Mouse (Mus musculus) lung, postnatal 25 days (tissue): ENCODE measurements around the gene Klc4.
A peak's percentile ranks its signal among the peaks of the same experiment; 100 is the strongest.

Source experiments
- DNase-seq: peaks from one replicate; pipeline ENCODE4 v3.0.0; 2022; ENCODE audit warnings: low spot score

Gene Klc4

DNA sequence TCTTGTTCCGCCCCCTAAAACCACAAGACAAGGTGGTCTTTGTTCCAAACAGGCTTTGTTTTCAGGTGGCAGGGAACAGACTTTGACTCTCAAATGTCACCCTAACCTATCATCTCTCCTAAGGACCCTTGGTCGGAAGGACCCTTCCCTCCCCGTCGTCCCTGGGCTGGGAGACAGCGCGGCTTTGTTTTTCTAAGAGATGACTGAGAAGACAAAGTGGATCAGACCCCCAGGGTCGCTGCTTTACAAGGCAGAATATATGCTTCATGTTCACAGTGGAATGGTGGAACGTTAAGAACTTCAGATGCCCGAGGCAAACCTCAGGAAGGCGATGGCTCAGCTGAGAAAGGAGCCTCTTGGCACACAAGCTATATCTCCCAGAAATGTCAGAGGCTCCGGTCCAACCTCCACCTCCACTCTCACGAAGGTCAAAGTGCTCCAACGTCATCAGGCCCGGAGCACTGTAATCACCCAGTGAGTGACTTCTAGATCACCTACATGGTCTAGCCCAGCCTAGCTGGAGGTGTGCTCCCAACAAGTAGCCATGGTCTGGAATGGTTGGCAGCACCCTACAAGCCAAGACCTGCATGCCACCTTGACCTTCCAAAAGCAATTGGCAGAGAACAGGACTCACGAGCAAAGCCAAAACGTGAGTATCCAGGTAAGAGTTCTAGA is 26.0 kb downstream of the Klc4 start:
- DNase-seq: no peak

DNA sequence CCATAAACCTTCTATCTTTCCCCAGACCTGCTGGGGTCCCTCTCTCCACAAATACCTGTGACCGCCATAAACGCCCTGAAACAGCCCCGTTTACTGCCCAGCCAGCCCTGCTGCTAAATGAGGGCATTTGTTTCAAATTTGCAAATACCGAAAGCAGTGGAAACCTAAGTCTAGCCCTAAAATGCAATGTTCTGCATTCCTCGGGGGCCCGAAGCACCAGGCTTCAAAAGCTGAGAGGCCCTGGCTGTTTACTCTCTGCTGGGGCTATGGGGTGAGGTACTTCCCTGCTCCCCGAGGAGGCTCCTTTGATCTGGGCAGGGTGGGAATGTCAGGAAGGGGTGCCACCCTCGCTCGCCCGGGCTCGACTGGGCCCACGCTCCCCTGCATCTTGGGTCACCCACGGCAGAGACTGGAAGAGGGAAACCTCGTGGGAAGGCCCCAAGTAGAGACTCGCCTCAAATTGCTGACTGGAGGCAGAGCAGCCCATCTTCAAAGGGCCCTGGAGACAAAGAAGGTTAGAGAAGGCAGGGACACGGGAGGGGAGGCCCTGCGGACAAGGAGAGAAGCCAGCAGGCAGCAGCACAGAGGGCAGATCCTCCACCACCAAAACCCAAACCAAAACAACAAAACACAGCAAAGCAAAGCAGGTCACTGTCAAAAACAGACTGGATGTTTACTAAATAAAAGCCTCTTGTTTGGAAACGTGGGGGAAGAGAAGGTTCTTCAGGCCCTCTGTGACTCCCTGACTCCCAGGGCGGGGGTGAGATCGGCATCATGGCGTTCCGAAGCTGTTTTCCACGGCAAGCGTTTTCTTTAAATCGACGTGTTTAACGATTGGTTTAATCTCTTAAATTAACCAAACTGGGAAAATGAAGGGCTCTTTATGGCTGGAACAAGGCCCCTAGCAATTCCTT is 26.8 kb downstream of the Klc4 start:
- DNase-seq: no peak

DNA sequence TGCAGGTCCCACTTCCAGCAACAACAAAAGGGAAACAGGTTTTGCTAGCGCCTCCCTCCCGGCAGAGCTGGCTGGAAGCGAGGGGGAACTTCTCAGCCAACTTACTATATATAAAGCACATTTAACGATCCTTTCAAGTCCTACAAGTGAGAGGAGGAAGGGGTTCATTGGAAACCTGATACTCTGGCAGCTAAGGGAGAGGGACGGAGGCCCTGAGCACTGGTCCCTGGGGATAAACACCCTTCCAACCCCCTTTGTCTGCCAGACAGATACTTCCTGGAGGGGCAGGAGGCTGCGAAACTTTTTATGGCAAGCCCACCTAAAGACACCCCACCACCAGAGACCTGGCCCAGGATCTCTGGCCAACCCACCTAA is 27.4 kb downstream of the Klc4 start:
- no peak for DNase-seq

DNA sequence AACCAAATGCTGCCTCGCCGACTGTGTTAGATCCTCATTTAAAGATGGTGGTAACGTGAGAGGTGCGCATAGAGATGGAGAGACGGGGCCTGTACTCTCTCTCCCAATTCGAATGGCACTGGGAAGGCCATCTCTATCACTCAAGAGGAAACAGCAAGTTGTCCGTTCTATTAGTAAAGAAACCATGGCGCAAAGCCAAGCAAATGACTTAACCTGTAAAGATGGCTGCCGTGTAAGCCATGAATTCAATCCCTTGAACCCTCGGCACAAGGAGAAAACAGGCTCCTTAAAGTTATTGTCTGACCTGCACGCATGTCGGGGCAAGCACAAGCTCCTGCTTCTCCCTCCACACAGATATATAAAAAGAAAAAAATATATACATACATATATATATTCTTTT is 28.0 kb downstream of the Klc4 start:
- DNase-seq: no peak

GRCm38 (mm10) chr17:46613229-46613628 is 32.6 kb downstream of the Klc4 start:
- DNase-seq: no peak

- DNase-seq: no peak
These were observed 33.0 kb downstream of the Klc4 start for GRCm38 (mm10) chr17:46612820-46613219.

- no peak for DNase-seq
These were observed 33.6 kb downstream of the Klc4 start for GRCm38 (mm10) chr17:46612189-46612588.

DNA sequence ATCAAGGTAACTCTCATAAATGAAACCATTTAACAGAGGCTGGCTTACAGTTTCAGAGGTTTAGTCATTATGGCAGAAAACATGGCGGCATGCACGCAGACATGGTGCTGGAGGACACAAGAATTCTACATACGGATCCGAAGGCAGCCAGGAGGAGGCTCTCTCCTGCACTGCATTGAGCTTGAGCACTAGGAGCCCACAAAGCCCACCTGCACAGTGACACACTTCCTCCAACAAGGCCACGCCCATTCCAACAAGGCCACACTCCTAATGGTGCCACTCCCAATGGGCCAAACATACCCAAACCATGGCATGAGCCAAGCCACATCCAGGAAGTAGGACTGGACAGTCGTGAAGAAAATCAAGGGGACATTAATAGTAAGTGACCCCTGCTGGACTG is 34.5 kb downstream of the Klc4 start:
- no peak for DNase-seq

DNA sequence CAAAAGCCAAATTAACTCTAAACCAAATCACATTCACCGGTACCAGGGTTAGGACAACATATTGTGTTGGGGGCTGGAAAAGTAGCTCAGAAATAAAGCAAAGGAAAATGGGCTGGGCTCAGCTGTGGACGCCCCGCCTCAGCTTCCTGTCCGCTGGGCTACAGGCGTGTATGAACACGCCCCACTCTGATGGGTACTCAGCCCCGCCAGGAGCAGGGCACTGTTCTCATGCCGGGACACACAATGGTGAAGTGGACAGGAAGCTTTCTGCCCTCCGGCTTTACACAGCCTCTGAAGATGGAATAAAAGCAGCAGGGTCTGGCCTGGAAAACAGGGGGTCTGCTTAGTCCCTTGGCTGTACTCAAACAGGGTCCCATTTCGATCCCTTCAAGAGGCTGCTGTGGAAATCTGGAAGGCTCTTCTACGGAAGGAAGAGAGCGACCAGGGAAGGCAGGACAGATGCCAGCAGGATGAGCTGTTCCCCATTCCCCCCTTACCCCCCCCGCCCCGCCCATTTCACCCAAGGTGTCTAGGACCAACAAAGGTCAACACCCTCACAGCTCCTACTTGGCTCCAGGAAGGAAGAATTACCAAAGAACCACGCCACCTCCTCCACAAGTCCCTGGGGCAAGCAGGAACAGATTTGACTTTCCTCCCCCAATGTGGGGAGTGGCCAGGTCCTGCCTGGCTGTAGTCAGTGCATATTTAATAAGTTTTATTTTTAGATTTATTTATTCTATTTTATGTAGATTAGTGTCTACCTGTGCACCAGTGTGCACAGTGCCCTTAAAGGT is 35.9 kb downstream of the Klc4 start:
- DNase-seq: peak; percentile 74

DNA sequence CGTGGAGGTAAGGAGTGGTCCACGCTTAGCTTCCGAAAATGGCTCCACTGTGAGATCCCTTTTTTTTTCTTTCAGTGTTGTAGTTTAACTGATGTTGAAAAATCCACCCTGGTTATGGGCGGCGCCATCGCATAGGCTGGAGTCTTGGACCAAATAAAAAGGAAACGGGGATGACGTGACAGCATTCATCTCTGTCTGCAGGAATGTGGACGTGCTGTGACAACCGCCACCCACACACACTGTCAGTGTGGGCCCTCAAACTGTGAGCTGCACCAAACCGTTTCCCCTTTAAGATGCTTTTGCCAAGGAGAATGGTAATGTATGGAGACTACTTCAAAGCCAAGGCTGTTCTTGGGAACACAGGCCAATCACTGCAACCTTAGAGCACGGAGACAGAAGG is 39.8 kb downstream of the Klc4 start:
- DNase-seq: no peak

DNA sequence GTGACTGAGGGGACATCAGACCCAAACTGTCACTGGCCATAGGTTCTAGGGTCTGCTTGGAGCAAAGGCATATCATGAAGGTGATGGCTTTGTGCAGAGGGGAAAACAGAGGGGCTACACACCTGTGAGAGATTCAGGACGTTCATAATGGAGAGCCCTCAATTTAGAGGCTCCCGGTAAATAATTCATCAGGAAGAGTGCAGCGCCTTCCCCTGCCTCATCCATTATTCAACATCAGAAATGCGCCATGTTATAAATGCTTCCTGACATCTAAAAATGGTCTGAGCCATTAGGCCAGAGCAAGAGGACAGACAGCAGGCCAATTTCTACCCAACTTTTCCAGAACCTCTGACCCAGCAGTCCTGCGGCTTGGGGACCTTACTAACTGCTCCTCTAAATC is 40.7 kb downstream of the Klc4 start:
- no peak for DNase-seq

DNA sequence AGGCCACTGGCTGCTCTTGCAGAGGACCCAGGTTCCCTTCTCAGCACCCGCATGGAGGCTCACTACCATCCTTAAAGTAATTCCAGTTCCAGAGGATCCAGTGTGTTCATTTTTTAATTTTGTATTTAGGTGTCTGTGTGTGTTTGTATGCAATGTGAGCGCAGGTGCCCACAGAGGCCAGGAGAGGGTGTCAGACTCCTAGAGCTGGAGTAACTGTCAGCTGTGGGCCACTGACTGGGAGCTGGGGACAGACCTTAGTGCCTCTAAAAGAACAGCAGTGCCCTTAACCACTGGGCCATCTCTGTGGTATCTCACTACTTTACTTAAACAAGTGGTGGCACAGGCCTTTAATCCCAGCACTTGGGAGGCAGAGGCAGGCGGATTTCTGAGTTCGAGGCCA is 42.6 kb downstream of the Klc4 start:
- no peak for DNase-seq

- DNase-seq: peak; percentile 44
These were observed 43.6 kb downstream of the Klc4 start for GRCm38 (mm10) chr17:46602212-46602611.

- DNase-seq: no peak
These were observed 45.3 kb downstream of the Klc4 start for GRCm38 (mm10) chr17:46600569-46600968.

DNA sequence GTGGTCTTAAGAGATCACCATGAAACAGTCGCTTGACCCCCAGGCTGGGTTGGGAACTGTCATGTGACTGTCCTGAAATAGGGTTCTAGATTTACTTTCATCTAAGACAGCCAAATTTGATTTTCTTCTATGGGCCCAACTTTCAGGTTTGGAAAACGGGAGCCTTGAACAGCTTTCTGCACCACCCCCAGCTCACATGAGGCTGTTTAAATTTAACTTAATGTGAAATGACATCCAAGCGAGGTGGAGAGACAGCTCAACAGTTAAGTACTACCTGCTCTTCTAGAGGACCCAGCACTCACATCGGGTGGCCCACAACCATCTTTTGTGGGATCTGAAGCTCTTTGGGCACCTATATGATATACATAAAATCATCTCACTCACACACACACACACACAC is 46.9 kb downstream of the Klc4 start:
- DNase-seq: no peak

GRCm38 (mm10) chr17:46597956-46598355 is 47.9 kb downstream of the Klc4 start:
- no peak for DNase-seq

DNA sequence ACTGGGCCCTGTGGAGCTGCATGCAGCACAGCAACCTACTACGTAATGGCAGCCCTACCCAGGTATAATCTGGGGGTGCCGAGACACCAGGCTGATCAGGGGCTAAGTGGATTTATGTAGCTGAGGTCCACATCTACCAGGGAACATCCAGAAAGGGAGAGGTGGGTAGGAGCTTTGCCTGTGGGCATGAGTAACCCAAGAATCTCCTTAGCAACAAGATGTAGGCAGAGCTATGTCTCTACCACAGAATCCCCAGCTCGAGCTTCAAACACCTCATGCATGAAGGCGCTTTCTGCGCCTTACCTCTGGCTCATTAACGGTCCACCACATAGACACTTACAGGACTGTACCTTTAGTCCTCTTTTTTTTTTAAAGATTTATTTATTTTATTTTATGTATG is 50.5 kb downstream of the Klc4 start:
- DNase-seq: no peak

GRCm38 (mm10) chr17:46594606-46595005 is 51.2 kb downstream of the Klc4 start:
- DNase-seq: no peak

DNA sequence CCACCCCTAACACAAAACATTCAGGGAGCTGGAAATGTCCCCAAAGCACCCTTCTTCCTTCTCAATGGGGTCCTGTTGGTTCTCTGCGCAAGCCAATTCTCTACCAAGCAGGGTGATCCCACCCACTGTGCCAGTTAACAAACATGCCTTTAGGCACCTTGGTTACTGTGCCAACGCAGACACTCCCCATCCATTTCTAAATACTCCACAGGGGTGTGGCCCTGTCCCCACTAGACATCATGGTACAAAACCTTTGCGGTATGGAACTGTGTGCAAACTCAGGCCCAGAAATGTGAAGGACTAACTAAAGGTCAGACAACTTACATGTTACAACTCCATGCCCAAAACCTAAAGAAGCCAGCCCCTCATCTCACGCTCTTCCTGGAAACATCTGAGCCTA is 52.7 kb downstream of the Klc4 start:
- peak; percentile 54 for DNase-seq

DNA sequence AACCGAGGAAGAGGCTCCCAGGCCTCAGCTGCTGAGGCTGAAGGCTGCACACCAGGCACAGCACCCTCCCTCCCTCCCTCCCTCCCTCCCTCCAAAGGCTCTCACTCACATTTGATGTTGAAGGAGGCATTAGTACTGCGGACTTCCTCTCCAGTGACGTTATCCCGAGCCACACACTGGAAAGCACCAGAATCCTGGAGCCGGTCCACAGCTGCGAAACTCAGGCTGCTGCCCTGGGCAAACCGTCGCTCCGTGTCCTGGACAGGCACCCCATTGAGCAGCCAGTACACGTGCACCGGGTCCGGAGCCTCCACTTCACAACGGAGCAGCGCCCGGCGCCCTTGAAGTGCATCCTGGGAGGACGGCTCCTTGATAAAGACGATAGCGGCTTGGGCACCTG is 54.4 kb downstream of the Klc4 start:
- peak; percentile 46 for DNase-seq

- no peak for DNase-seq
These were observed 55.4 kb downstream of the Klc4 start for GRCm38 (mm10) chr17:46590439-46590838.

- DNase-seq: no peak
These were observed 56.0 kb downstream of the Klc4 start for GRCm38 (mm10) chr17:46589635-46590314.
